Mouse (Mus musculus): Measurements from ENCODE around the gene Mindy2. TPM values are rescaled to one million over a fixed set of nuclear protein-coding genes. Genes with fewer than 3 reads are reported as not detected.

Mindy2 gene
- 28.8 TPM for total RNA-seq (2023)

DNA sequence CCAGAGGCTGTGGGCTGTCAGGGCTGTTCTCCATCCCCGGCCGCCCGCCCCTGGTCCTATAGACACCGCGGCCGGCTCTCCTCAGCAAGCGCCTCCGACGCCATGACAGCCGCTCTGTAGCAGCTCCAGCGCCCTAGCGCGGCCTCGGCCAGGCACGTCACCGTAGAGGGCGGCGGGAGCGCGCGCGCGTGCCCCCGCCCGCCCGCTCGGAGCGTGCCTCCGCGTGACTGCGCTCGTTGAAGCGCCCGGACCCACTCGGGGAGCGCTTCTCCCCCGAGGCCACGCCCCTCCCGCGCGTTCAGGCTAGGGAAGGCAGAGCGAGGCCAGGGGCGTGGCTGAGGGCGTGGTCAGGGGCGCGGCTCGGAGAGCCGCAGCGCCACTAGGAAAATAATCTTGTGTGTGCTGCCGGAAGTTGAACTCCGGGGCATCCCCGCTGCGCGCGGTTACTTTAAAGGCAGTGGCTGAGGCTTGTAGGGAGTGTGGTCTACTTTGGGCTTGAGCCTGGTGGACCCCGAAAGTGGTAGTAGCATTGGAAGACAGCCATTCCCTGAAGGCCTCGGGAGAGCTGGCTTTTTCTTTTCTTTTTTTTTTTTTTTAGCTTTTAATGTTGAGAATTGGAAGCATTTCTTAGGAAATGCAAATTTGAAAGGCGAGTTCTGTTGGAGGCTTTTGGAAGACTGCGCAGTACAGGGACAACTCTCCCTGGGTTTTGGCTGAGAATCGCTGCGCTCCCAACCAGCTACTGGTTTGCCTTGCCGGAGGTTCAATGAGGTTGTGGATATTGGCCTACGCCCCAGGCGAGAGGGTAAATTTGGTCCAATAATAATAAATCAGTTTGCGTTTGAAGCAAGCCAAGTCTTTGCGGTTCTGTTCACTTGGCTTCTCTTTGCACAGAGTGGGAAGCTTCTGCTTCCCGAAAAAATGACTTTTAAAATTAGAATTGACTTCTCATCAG, at the start of gene Mindy2:
Mindy2 (minus strand) TSS at position 162 of the 955 bp plus-strand sequence.

DNA sequence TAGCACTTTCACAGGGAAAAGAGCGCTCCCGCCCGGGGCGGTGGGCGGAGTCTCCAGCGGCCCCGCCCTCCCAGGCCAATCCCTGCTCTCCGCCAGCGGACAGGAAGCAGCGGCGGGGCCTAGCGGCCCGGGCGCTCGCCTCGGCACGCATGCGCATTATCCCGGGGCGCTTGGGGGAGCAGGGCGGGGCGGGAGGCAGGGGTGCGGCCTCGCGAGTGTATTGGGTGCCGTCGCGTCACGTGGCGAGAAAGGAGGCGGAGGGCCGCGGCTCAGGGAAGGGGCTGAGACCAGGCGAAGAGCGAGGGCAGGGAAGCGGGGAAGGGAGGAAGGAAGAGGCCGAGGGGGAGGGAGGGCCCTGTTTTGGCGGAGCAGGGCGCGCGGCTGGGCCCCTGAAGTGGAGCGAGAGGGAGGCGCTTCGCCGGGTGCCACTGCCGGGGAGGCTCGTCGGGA, 21.7 kb upstream of the Mindy2 start, which contains the start of gene Adam10:
Adam10 (plus strand) TSS at position 316 of the 450 bp plus-strand sequence.

GRCm38 (mm10) chr9:70656130-70657007, 605 bp downstream of the Mindy2 start, which contains the start of gene Gm10642:
Gene Gm10642, plus strand, starts transcription at chr9:70656251.

Other genes starting within 250 kb of the Mindy2 start
- 2.1 TPM for gene Ccnb2, start 235.6 kb downstream of the Mindy2 start, total RNA-seq (2023)
- gene Rnf111, start 153.4 kb downstream of the Mindy2 start, total RNA-seq (2023) = 64.1 TPM
- 135 TPM for gene Sltm, start 114.4 kb downstream of the Mindy2 start, total RNA-seq (2023)
- gene Gm10642, start 923 bp downstream of the Mindy2 start, total RNA-seq (2023) = 2.1 TPM
- gene Adam10, start 21.8 kb upstream of the Mindy2 start, total RNA-seq (2023) = 56.6 TPM

All from CD4-positive naive resting alpha-beta T cell, adult 76 days (primary cell).